Mouse (Mus musculus): Measurements from ENCODE around the gene Camta2. TPM values are rescaled to one million over a fixed set of nuclear protein-coding genes. Genes with fewer than 3 reads are reported as not detected.

Gene Camta2
- total and polyA plus RNA-seq, 3 experiments: 32.5 to 37.9 (median 37.8) TPM

DNA sequence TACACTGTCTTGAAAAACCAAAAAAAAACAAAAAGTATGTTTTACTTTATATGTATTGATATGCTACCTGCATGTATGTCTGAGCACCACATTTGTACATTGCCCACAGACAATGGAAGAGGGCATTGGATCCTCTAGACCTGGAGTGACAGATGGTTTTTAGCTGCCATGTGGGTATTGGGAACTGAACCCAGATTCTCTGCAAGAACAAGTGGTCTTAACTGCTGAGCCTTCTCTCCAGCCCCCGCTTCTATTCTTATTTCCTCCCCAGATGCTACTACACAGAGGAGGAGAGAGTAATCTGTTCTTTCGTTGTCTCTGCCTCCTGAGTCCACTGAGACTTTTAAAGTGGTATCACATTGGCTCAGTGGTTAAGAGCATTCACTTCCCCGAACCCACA lies 5.6 kb upstream of the Camta2 start:
- Histone ChIP-seq H3K27ac (no peak overlapping the region), H3K4me1 (ENCODE audit: control insufficient read depth, insufficient read depth, low read length) (peaks cover 2% of the 10 kb centered on the region), H3K27me3 (ENCODE audit: control insufficient read depth, insufficient read depth, low read length) (no peaks in the 10 kb centered on the region), H3K79me2 (replicated peaks; ENCODE audit: control insufficient read depth, insufficient read depth, low read length) (no peaks in the 10 kb centered on the region), H3K36me3 (ENCODE audit: control insufficient read depth, insufficient read depth, low read length) (no peaks in the 10 kb centered on the region; the same call in 1 of the 2 replicates), H3K4me3 (no peak overlapping the region), H3K9ac (ENCODE audit: low read depth, low read length) (no peak overlapping the region)
- DNase-seq: no peak
- intact Hi-C loops (cut with DNase I): loop anchor here (5.0 kb wide), 1 partner anchor 39 kb away; no protein-coding TSS in a partner anchor
- 54% methylated on average over 3 of the region's 3 CpGs for WGBS
- no peak for TF ChIP-seq EP300 (IDR thresholded peaks at IDR 0.05; ENCODE audit: insufficient read depth, low read depth, low read length)
- TF ChIP-seq CTCF (IDR thresholded peaks at IDR 0.05): no peak
- TF ChIP-seq POLR2A (IDR thresholded peaks at IDR 0.05; ENCODE audit: insufficient read depth, low read depth, low read length): no peak

DNA sequence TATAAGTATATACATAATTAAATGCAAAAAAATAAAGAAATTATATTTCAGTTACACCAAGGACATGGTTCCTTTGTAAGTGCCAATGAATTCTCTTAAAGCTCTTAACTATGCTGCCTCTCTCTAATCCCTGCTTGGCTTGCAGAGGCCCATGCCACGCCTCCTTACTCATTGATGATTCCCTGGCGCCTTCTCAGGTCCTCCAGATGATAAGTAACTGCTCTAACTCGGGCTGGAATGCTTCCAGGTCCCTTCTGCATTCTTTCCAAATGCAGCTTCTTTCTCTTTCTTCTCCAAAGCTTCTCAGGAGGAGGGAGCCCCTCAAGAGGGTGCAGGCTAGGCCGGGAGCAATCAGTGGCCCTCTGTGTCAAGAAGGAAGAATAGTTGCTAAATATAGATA lies 1.7 kb upstream of the Camta2 start:
- intact Hi-C loops (cut with DNase I): loop anchor here (5.0 kb wide), 2 partner anchors 42 to 68 kb away; partner anchors contain the start of genes Rnf167 and Slc25a11
- no peak overlapping the region for H3K9ac ChIP-seq (ENCODE audit: low read depth, low read length)
- TF ChIP-seq CTCF (IDR thresholded peaks at IDR 0.05): no peak
- TF ChIP-seq EP300 (IDR thresholded peaks at IDR 0.05; ENCODE audit: insufficient read depth, low read depth, low read length): no peak
- no peak for TF ChIP-seq POLR2A (IDR thresholded peaks at IDR 0.05; ENCODE audit: insufficient read depth, low read depth, low read length)

DNA sequence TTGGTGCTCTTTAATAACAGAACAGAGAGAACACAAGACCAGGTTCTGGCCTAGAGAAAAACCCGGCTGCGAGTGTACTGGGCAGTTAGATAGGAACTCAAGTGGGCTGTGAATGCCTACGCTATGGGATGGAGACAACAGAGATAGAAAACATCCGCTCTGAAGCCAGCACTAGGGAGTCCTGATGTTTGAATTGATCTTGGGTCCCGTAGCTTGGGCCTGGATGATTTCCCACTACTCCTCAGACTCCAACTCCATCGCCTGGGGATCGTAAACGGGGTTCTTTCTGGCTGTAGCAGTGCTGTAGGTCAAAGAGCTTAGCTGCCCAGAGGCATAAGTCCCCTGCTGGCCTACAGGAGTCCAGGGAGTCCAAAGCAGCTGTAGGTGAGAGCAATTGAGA lies 467 bp upstream of the Camta2 start:
- H3K27me3 ChIP-seq (ENCODE audit: control insufficient read depth, insufficient read depth, low read length): no peaks in the 10 kb centered on the region
- H3K4me3 ChIP-seq: peak overlapping the region; percentile 84
- no peaks in the 10 kb centered on the region; the same call in 1 of the 2 replicates for H3K36me3 ChIP-seq (ENCODE audit: control insufficient read depth, insufficient read depth, low read length)
- WGBS: 9% methylated on average over 8 of the region's 8 CpGs
- H3K79me2 ChIP-seq (replicated peaks; ENCODE audit: control insufficient read depth, insufficient read depth, low read length): no peaks in the 10 kb centered on the region
- H3K9ac ChIP-seq (ENCODE audit: low read depth, low read length): peak overlapping the region; percentile 93
- peak overlapping the region; percentile 98 for H3K27ac ChIP-seq
- peaks cover 4% of the 10 kb centered on the region for H3K4me1 ChIP-seq (ENCODE audit: control insufficient read depth, insufficient read depth, low read length)
- no peak for DNase-seq
- TF ChIP-seq POLR2A (IDR thresholded peaks at IDR 0.05; ENCODE audit: insufficient read depth, low read depth, low read length) (no peak), CTCF (IDR thresholded peaks at IDR 0.05) (no peak), EP300 (IDR thresholded peaks at IDR 0.05; ENCODE audit: insufficient read depth, low read depth, low read length) (no peak)
- intact Hi-C loops (cut with DNase I): loop anchor here (1.0 to 5.0 kb wide), 3 partner anchors 12 to 69 kb away; partner anchors contain the start of genes Inca1, Kif1c, Rnf167 and Slc25a11

More for the DNA sequence above, 1.7 kb upstream of the Camta2 start:
- H3K79me2 ChIP-seq (replicated peaks; ENCODE audit: control insufficient read depth, insufficient read depth, low read length): no peaks in the 10 kb centered on the region
- no peak overlapping the region for H3K27ac ChIP-seq
- peaks cover 4% of the 10 kb centered on the region for H3K4me1 ChIP-seq (ENCODE audit: control insufficient read depth, insufficient read depth, low read length)
- no peaks in the 10 kb centered on the region; the same call in 1 of the 2 replicates for H3K36me3 ChIP-seq (ENCODE audit: control insufficient read depth, insufficient read depth, low read length)
- no peak for DNase-seq
- H3K4me3 ChIP-seq: no peak overlapping the region
- WGBS: 67% methylated on average over 4 of the region's 4 CpGs
- no peaks in the 10 kb centered on the region for H3K27me3 ChIP-seq (ENCODE audit: control insufficient read depth, insufficient read depth, low read length)

DNA sequence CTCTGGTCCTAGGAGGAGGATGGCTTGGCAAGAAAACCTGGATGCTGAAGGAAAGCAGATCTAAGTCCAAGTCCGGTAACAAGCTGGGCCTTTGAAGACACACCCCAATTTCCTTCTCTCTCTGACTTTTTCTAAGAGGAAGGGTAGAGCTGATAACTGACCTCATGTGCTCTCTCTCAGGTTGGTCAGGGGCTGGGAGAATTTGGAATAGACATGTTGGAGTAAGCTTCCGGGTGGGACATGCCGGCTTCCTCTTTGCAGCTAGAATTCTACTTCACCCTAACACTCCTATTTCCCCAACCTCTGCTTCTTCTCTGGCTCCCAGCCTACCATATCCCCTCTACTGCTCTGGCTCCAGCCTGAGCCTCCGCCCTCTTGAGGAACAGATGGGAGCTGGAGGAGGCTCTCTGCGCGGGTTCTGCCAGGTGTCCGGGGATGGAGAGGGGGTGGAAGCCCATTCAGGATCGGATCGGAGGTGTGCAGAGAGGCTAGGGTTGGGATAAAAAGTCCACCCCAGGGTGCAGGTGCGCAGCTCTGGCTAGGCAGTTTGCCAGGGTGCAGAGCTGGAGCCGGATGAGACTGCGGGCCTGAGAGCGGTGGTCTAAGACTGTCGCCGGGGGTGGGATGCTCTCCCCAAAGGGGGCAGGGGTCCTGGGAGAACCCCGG lies 871 bp downstream of the Camta2 start:
- Histone ChIP-seq H3K27ac (peak overlapping the region; percentile 98), H3K27me3 (ENCODE audit: control insufficient read depth, insufficient read depth, low read length) (no peaks in the 10 kb centered on the region), H3K4me1 (ENCODE audit: control insufficient read depth, insufficient read depth, low read length) (peaks cover 5% of the 10 kb centered on the region), H3K36me3 (ENCODE audit: control insufficient read depth, insufficient read depth, low read length) (no peaks in the 10 kb centered on the region; the same call in 1 of the 2 replicates), H3K4me3 (peak overlapping the region; percentile 84), H3K9ac (ENCODE audit: low read depth, low read length) (peak overlapping the region; percentile 93), H3K79me2 (replicated peaks; ENCODE audit: control insufficient read depth, insufficient read depth, low read length) (no peaks in the 10 kb centered on the region)
- DNase-seq: peak in 1 of 2 experiments; percentile 60
- TF ChIP-seq CTCF (IDR thresholded peaks at IDR 0.05) (no peak), POLR2A (IDR thresholded peaks at IDR 0.05; ENCODE audit: insufficient read depth, low read depth, low read length) (no peak), EP300 (IDR thresholded peaks at IDR 0.05; ENCODE audit: insufficient read depth, low read depth, low read length) (no peak)
- WGBS: 3% methylated on average over 16 of the region's 16 CpGs
- intact Hi-C loops (cut with DNase I): loop anchor here (1.0 to 5.0 kb wide), 3 partner anchors 17 to 70 kb away; partner anchors contain the start of genes Rnf167 and Slc25a11

DNA sequence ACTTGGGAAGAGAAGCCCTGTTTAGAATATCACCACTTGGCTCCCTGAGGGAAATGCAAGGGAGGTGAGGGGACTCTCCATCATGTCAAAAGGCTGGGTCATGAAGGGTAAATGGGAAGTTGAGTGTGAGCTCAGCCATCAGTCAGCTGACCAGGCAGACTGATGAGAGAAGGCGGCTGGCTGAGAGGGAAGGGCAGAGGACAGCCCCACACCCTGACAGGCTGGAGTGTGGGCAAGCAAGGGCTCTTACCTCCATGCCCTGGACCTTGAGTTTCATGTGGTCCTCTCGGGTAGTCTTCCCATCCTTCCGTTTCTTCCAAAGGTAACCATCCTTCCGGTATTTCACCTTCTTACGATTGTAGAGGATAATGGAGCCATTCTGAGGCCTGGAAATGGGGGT lies 4.3 kb downstream of the Camta2 start:
- no peak overlapping the region for H3K4me3 ChIP-seq
- H3K4me1 ChIP-seq (ENCODE audit: control insufficient read depth, insufficient read depth, low read length): peaks cover 6% of the 10 kb centered on the region
- intact Hi-C loops (cut with DNase I): no loop called here
- TF ChIP-seq POLR2A (IDR thresholded peaks at IDR 0.05; ENCODE audit: insufficient read depth, low read depth, low read length): no peak
- no peak for TF ChIP-seq EP300 (IDR thresholded peaks at IDR 0.05; ENCODE audit: insufficient read depth, low read depth, low read length)
- no peak for TF ChIP-seq CTCF (IDR thresholded peaks at IDR 0.05)
- no peak overlapping the region for H3K9ac ChIP-seq (ENCODE audit: low read depth, low read length)
- no peaks in the 10 kb centered on the region for H3K27me3 ChIP-seq (ENCODE audit: control insufficient read depth, insufficient read depth, low read length)
- no peak for DNase-seq
- H3K79me2 ChIP-seq (replicated peaks; ENCODE audit: control insufficient read depth, insufficient read depth, low read length): no peaks in the 10 kb centered on the region
- WGBS: 80% methylated on average over 5 of the region's 5 CpGs
- H3K36me3 ChIP-seq (ENCODE audit: control insufficient read depth, insufficient read depth, low read length): no peaks in the 10 kb centered on the region
- H3K27ac ChIP-seq: no peak overlapping the region
